Mouse (Mus musculus): Measurements from ENCODE around the gene Prcp. TPM values are rescaled to one million over a fixed set of nuclear protein-coding genes. Genes with fewer than 3 reads are reported as not detected.

The Prcp gene
- polyA plus RNA-seq, 1 experiment = 19.7 TPM

Other genes with a start within 250 kb of the Prcp start
- 0.39 and 0.47 TPM in 2 replicates for gene Ankrd42, start 237.3 kb upstream of the Prcp start, polyA plus RNA-seq (2012; rRNA removed)
- gene Pcf11, start 204.5 kb upstream of the Prcp start, polyA plus RNA-seq (2012; rRNA removed) = 37.5 and 42.7 TPM in 2 replicates
- 1.1 and 1.2 TPM in 2 replicates for gene Rab30, start 132.9 kb upstream of the Prcp start, polyA plus RNA-seq (2012; rRNA removed)
- gene Ddias, start 223 bp upstream of the Prcp start, polyA plus RNA-seq (2012; rRNA removed) = 0.81 and 1.2 TPM in 2 replicates
- 1.6 and 2.0 TPM in 2 replicates for gene Fam181b, start 205.4 kb downstream of the Prcp start, polyA plus RNA-seq (2012; rRNA removed)

All from thymus, adult 2 months (tissue).